Mouse (Mus musculus) cerebellum, adult 2 months (tissue): ENCODE measurements around the gene Lix1l.

Source experiments
- CTCF ChIP-seq: fragments of 200-500 bp; IDR thresholded peaks from 2 replicates; pipeline ENCODE4 v1.5.1; 2011; ENCODE audit warnings: low read depth, mild to moderate bottlenecking, control low read depth, low read length, moderate library complexity, borderline replicate concordance; ENCODE audit not compliant: insufficient read depth
- POLR2A ChIP-seq: fragments of 200-500 bp; IDR thresholded peaks from 2 replicates; pipeline ENCODE4 v1.6.1; 2011; ENCODE audit warnings: low read length, control low read depth, borderline replicate concordance; ENCODE audit not compliant: insufficient read depth

DNA sequence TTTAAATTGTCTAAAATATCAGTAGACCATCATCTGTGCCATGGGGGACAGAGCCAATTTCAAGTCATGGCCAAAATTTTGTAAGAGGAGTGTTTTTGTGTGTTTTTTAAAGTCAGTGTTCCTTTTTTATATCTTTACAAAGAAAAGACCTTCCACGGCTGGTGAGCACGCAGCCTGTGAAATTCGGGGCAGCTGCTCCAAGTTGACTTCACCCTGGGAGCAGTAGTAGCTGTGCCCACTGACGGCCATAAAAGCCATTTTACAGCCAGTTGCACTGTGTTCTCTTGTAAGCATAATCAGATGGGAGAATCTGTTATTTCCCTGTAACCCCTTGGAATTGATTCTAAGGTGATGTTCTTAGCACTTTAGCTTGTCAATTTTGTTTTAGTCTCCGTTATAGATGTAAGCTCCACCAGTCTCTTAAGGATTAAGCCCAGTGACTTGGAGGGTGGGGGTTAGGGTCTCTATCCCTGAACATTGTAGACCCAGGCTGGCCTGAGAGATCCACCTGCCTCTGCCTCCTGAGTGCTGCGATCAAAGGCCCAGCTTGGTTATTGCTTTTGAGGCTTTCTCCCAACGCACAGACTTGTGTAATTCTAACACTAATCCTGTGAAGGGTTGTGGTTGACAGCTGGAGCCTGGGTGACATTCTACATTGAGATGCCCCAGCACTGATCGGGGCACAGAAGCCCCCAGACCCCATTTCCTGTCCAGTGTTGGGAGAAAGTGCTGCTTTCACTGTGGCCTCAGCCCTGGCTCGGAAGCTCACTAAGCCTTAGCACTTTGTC, 39.9 kb upstream of the Lix1l start:
- TF ChIP-seq CTCF (no peak), POLR2A (no peak)
